Mouse (Mus musculus) intestine, embryonic 14.5 days (tissue): ENCODE results near the gene Cox14. TPM values are rescaled to one million over a fixed set of nuclear protein-coding genes. Genes with fewer than 3 reads are reported as not detected.
A peak's percentile ranks its signal among the peaks of the same experiment; 100 is the strongest.
"Not testable (repeated sequence)": the region's sequence is repeated elsewhere in the genome, so short reads cannot be mapped to it uniquely, and the experiment has no call there.

Experiments used
- ATAC-seq: fragments of 200-750 bp; cut with Nextera tagmentation; replicated peaks from 2 replicates; pipeline ENCODE4 v1.8.0; 2017; ENCODE audit warnings: low read depth, moderate number of reproducible peaks, moderate TSS enrichment, moderate library complexity; ENCODE audit not compliant: low FRiP score, low TSS enrichment
- DNase-seq: peaks from one replicate; pipeline ENCODE4 v3.0.0-alpha.2; 2018; ENCODE audit warnings: low spot score
- H3K27ac ChIP-seq: fragments of 300-500 bp; sonication (generic); 2 replicates; pipeline ENCODE4 v1.5.1; 2014; ENCODE audit warnings: low read depth, mild to moderate bottlenecking, control low read depth
- H3K27me3 ChIP-seq: fragments of 300-500 bp; sonication (generic); replicated peaks from 2 replicates; pipeline ENCODE4 v1.6.1; 2014; ENCODE audit warnings: low read length, control low read depth; ENCODE audit not compliant: control insufficient read depth, insufficient read depth
- H3K36me3 ChIP-seq: fragments of 300-500 bp; sonication (generic); 2 replicates; pipeline ENCODE4 v1.6.1; 2014; ENCODE audit warnings: low read length, control low read depth; ENCODE audit not compliant: control insufficient read depth, insufficient read depth
- H3K4me1 ChIP-seq: fragments of 300-500 bp; sonication (generic); replicated peaks from 2 replicates; pipeline ENCODE4 v1.6.1; 2014; ENCODE audit warnings: low read length, control low read depth, mixed read lengths; ENCODE audit not compliant: control insufficient read depth, insufficient read depth
- H3K4me2 ChIP-seq: fragments of 300-500 bp; sonication (generic); 2 replicates; pipeline ENCODE4 v1.6.1; 2014; ENCODE audit warnings: low read length
- H3K4me3 ChIP-seq: fragments of 300-500 bp; sonication (generic); 2 replicates; pipeline ENCODE4 v1.5.1; 2014; ENCODE audit warnings: low read depth, low read length, control low read depth, mixed read lengths
- H3K9ac ChIP-seq: fragments of 300-500 bp; sonication (generic); 2 replicates; pipeline ENCODE4 v1.6.1; 2014; ENCODE audit warnings: mild to moderate bottlenecking, low read length
- H3K9me3 ChIP-seq: fragments of 300-500 bp; sonication (generic); 2 replicates; pipeline ENCODE4 v1.6.1; 2016; ENCODE audit warnings: low read length, control low read depth; ENCODE audit not compliant: control insufficient read depth
- WGBS: fragments of 180-500 bp; shearing (Covaris S2); extraction: QIAGEN DNeasy Blood & Tissue Kit; methylation state at CpG from one replicate; pipeline ENCODE4 v1.1.7; 2014; 5-methylcytosine and 5-hydroxymethylcytosine counted together
- polyA plus RNA-seq: library from polyadenylated mRNA; unstranded; fragments of >200 nt; fragmentation: Nextera tagmentation; extraction: Ambion mirVana; gene quantifications from 2 replicates; pipeline ENCODE4 v1.2.1, GENCODE M21; 2014

Gene Cox14
- polyA plus RNA-seq, 1 experiment from 2014 or later = 206 TPM

- 73% methylated on average over 3 of the region's 3 CpGs for WGBS
- no peak for DNase-seq
- no peaks in the 10 kb centered on the region for H3K4me1 ChIP-seq
- no peak overlapping the region for H3K4me2 ChIP-seq
- no peak overlapping the region for H3K4me3 ChIP-seq
- H3K9ac ChIP-seq = no peak overlapping the region
- no peak for ATAC-seq
- peaks cover 4% of the 10 kb centered on the region; the same call in 1 of the 2 replicates for H3K36me3 ChIP-seq
- H3K27me3 ChIP-seq = no peaks in the 10 kb centered on the region
- no peak overlapping the region for H3K27ac ChIP-seq
- H3K9me3 ChIP-seq = 0 out of 2 replicates have a peak, but pooled peaks cover 2% of the 10 kb centered on the region
These were observed 28.8 kb downstream of the Cox14 start for GRCm38 (mm10) chr15:99754204-99754603.

- Histone ChIP-seq H3K27me3 (no peaks in the 10 kb centered on the region), H3K27ac (no peak overlapping the region), H3K4me2 (no peak overlapping the region), H3K9me3 (no peaks in the 10 kb centered on the region), H3K36me3 (no peaks in the 10 kb centered on the region), H3K4me1 (peaks cover 16% of the 10 kb centered on the region; the same call in 1 of the 2 replicates), H3K4me3 (no peak overlapping the region), H3K9ac (no peak overlapping the region)
- 79% methylated on average over 4 of the region's 4 CpGs for WGBS
- DNase-seq (no peak), ATAC-seq (no peak)
These were observed 42.0 kb downstream of the Cox14 start for GRCm38 (mm10) chr15:99767467-99767866.

DNA sequence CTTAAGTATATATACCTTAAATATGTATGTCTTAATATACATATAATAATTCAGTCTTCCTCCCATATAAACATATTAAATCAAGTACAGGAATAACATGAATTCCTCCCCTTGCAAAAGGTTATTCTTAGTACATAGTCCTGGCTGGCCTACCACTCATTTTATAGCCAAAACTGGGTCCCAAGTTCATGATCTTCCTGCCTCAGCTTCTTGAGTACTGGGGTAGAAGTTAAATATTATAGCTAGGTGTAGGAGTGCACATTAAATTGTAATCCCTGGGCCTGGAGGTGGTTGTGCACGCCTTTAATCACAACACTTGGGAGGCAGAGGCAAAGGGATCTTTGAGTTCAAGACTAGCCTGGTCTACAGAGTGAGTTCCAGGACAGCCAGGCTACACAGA lies 43.3 kb downstream of the Cox14 start:
- H3K4me1 ChIP-seq = peaks cover 19% of the 10 kb centered on the region; the same call in 1 of the 2 replicates
- WGBS = 88% methylated on average over 1 of the region's 1 CpGs
- H3K9ac ChIP-seq = no peak overlapping the region
- H3K27me3 ChIP-seq = no peaks in the 10 kb centered on the region
- DNase-seq (no peak), ATAC-seq (no peak)
- no peaks in the 10 kb centered on the region for H3K9me3 ChIP-seq
- H3K36me3 ChIP-seq = no peaks in the 10 kb centered on the region
- no peak overlapping the region for H3K4me3 ChIP-seq
- no peak overlapping the region for H3K27ac ChIP-seq
- no peak overlapping the region for H3K4me2 ChIP-seq

DNA sequence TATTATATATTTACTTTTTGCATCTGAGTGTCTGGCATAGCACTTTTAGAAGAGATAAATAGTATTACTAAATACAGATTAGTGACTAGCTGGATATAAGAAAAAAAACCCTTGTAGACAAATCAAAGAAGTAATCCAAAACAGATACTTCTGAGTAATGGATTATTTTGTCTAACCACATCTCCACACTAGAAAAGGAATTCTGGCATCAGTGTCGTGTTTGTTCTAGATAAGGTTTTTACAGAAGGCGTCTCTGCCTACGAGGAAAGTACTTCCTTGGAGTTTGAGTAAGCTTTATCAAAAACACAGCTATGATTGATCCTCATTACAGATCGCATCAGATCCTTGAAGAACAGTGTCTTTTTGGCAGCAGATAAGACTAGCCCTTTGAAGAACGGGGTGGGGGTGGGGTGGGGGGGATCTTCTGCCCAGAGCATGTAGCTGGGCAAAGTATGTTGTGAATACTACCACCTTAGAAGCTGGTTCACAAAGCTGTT lies 45.6 kb downstream of the Cox14 start:
- H3K4me1 ChIP-seq = peaks cover 19% of the 10 kb centered on the region; the same call in 1 of the 2 replicates
- ATAC-seq (no peak), DNase-seq (no peak)
- H3K4me2 ChIP-seq = peak overlapping the region; percentile 90
- no peaks in the 10 kb centered on the region for H3K27me3 ChIP-seq
- no peaks in the 10 kb centered on the region for H3K9me3 ChIP-seq
- no peaks in the 10 kb centered on the region for H3K36me3 ChIP-seq
- H3K4me3 ChIP-seq = peak overlapping the region; percentile 66
- WGBS = 10% methylated on average over 5 of the region's 5 CpGs
- peak overlapping the region; percentile 77 for H3K9ac ChIP-seq
- H3K27ac ChIP-seq = peak overlapping the region; percentile 93; the same call in 1 of the 2 replicates

DNA sequence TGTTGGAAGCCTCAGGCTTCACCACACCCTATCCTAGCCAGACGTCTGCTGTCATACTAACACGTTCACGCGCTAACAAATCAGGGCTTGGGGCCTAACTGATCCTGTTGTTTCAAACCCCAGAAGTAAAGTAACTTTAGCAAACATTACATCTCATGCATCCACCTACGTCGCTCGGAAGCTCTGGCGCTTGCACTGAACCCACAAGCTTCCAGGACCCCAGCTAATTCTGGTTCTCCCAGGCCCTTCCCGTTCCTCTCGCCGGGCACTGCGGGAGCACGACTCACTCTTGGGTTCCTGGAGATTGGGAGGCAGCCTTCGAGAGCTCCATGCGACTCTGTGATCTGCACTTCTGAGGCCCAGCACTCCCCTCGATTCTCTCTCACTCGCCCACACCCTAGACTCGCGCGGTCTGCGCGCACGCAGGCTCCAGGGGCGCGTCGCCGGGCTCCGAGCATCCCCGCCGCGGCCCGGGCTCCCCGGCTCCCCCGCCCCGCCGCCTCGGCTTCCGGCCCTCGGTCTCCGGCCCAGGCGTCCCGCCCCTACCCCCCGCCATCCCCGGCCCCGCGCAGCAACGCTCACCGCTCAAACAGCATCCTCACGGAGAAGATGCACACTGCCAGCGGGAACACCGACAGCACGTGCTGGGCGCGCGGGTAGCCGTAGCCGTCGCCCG lies 46.3 kb downstream of the Cox14 start:
- H3K9ac ChIP-seq = peak overlapping the region; percentile 77
- H3K27ac ChIP-seq = peak overlapping the region; percentile 93
- H3K27me3 ChIP-seq = no peaks in the 10 kb centered on the region
- H3K4me1 ChIP-seq = peaks cover 19% of the 10 kb centered on the region; the same call in 1 of the 2 replicates
- ATAC-seq (peak; percentile 53), DNase-seq (peak; percentile 80)
- H3K4me3 ChIP-seq = peak overlapping the region; percentile 66
- peak overlapping the region; percentile 90 for H3K4me2 ChIP-seq
- H3K36me3 ChIP-seq = no peaks in the 10 kb centered on the region
- WGBS = under 1% methylated on average over 59 of the region's 59 CpGs
- H3K9me3 ChIP-seq = no peaks in the 10 kb centered on the region

DNA sequence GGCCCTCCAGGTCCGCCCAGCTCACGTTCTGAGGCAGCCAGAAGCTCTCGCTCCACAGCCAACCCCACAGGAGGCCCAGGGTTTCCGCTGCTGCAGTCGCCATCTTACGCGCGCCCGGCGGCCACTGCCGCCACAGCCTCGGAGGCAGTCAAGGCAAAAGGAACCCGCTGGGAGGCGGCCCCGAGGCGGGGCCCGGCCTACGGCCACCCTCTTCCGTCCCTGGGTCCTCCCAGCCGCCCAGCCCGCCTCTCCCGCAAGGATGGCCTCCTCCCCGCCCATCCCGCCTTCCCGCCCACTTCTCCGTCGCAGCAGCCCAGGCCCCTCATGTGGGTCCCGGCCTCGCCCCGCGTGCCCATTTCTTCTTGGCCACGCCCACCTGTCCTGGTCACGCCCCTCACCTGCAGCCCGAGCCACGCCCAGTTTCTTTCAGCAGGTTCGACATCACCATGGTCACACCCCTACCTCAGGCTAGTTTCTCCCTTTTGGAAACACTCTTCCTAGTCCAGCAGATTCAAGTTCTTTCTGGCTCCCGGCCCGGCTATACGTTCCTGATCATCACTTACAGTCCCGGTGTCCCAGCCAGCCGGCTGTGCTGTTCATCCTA lies 47.0 kb downstream of the Cox14 start:
- ATAC-seq (peak; percentile 94), DNase-seq (peak; percentile 98)
- peaks cover 19% of the 10 kb centered on the region; the same call in 1 of the 2 replicates for H3K4me1 ChIP-seq
- under 1% methylated on average over 37 of the region's 41 CpGs for WGBS
- H3K9me3 ChIP-seq = no peaks in the 10 kb centered on the region
- peak overlapping the region; percentile 66 for H3K4me3 ChIP-seq
- H3K36me3 ChIP-seq = no peaks in the 10 kb centered on the region
- peak overlapping the region; percentile 90 for H3K4me2 ChIP-seq
- H3K27me3 ChIP-seq = no peaks in the 10 kb centered on the region
- peak overlapping the region; percentile 93 for H3K27ac ChIP-seq
- peak overlapping the region; percentile 77 for H3K9ac ChIP-seq

DNA sequence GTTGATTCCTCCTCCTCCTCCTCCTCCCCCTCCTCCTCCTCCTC lies 47.3 kb downstream of the Cox14 start, which contains the start of gene Cers5:
TSS of gene Cers5 (minus strand) at position 5 of the 44 bp plus-strand sequence.
- peaks cover 19% of the 10 kb centered on the region; the same call in 1 of the 2 replicates for H3K4me1 ChIP-seq
- ATAC-seq, DNase-seq, H3K9me3 ChIP-seq, H3K36me3 ChIP-seq, H3K27me3 ChIP-seq: not testable (repeated sequence)
- peak within 1 kb of the TSS; percentile 77 for H3K9ac ChIP-seq
- peak within 1 kb of the TSS; percentile 90 for H3K4me2 ChIP-seq
- peak within 1 kb of the TSS; percentile 93 for H3K27ac ChIP-seq
- peak within 1 kb of the TSS; percentile 66 for H3K4me3 ChIP-seq

DNA sequence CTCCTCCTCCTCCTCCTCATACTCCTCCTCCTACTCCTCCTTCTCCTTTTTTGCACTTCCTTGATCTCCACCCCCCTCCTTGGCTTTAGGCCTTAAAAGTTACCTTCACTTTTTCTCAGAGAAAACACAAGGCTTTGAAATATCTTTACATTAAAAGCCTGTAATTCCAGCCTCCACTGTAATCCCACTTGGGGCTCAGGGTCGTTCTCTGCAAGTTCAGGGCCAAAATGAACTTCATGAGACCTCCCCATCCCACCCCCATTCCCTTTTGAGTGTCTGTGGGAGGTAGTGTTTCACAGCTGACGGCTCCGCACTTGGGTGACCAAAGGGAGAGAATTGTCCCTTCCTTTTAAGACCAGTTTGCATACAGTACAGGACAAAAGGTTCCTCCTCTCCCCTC lies 47.5 kb downstream of the Cox14 start:
- Histone ChIP-seq H3K9ac (no peak overlapping the region), H3K27me3 (no peaks in the 10 kb centered on the region), H3K4me2 (peak overlapping the region; percentile 23; the same call in 1 of the 2 replicates), H3K9me3 (no peaks in the 10 kb centered on the region), H3K4me1 (peaks cover 19% of the 10 kb centered on the region; the same call in 1 of the 2 replicates), H3K4me3 (no peak overlapping the region), H3K36me3 (no peaks in the 10 kb centered on the region), H3K27ac (peak overlapping the region; percentile 34; the same call in 1 of the 2 replicates)
- WGBS = 24% methylated on average over 3 of the region's 3 CpGs
- no peak for DNase-seq
- ATAC-seq = no peak; the same call in 1 of the 2 replicates
